Mouse (Mus musculus) embryonic facial prominence, embryonic 10.5 days (tissue): Measurements from ENCODE around the gene Edem3. TPM values are rescaled to one million over a fixed set of nuclear protein-coding genes. Genes with fewer than 3 reads are reported as not detected.

Source experiments
- DNase-seq: peaks from one replicate; pipeline ENCODE4 v3.0.0-alpha.2; 2017; ENCODE audit warnings: low spot score
- H3K27ac ChIP-seq: fragments of 300-500 bp; sonication (generic); replicated peaks from 2 replicates; pipeline ENCODE4 v1.5.1; 2016; ENCODE audit warnings: mild to moderate bottlenecking
- H3K27me3 ChIP-seq: fragments of 300-500 bp; sonication (generic); replicated peaks from 2 replicates; pipeline ENCODE4 v1.6.1; 2016; ENCODE audit warnings: low read depth, mild to moderate bottlenecking; ENCODE audit not compliant: poor library complexity, severe bottlenecking
- H3K36me3 ChIP-seq: fragments of 300-500 bp; sonication (generic); replicated peaks from 2 replicates; pipeline ENCODE4 v1.6.1; 2016; ENCODE audit warnings: mild to moderate bottlenecking, moderate library complexity
- H3K4me1 ChIP-seq: fragments of 300-500 bp; sonication (generic); 2 replicates; pipeline ENCODE4 v1.6.1; 2016
- H3K4me3 ChIP-seq: fragments of 300-500 bp; sonication (generic); 2 replicates; pipeline ENCODE4 v1.5.1; 2016; ENCODE audit warnings: mild to moderate bottlenecking, moderate library complexity
- H3K9me3 ChIP-seq: fragments of 300-500 bp; sonication (generic); 2 replicates; pipeline ENCODE4 v1.6.1; 2016; ENCODE audit warnings: mild to moderate bottlenecking
- WGBS: fragments of 180-500 bp; shearing (Covaris S2); methylation state at CpG from one replicate; pipeline ENCODE4 v1.1.7; 2016; 5-methylcytosine and 5-hydroxymethylcytosine counted together
- polyA plus RNA-seq: library from polyadenylated mRNA; unstranded; fragments of >200 nt; fragmentation: Nextera tagmentation; extraction: Ambion mirVana; gene quantifications from 2 replicates; pipeline ENCODE4 v1.2.1, GENCODE M21; 2016

The Edem3 gene
- polyA plus RNA-seq, 1 experiment from 2014 or later: 19.1 TPM

DNA sequence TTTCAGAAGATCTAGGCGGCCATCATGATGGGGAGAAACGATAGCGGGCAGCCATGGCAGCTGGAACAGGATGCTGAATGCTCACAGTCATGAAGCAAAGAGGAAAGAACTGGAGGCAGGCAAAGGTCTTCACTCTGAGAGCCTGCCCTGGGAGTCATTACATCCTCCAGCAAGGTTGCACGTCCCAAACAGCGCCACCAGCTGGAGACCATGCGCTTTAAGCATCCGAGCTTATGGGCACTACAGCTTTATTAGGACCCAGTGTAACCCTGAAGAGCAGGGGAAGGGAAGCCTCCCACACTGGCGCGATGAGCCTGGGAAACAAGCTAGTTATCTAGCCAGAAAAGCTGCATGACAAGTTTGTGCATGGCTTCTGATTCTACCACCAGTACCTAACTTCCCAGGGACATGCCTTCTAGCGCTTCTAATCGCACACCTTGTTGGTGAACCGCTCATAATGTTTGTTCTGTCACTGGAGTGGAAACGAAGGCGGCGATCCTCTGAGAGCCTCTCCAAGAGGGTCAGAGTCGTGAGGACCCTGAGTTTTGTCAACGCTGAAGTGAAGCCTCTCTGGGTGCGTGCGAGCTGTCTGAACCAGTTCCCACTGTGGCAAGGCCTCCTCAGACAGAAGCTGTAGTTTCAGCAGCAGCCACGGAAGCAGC lies 106.3 kb downstream of the Edem3 start:
- H3K9me3 ChIP-seq: no peaks in the 10 kb centered on the region
- no peak for DNase-seq
- H3K27ac ChIP-seq: no peak overlapping the region
- H3K27me3 ChIP-seq: no peaks in the 10 kb centered on the region
- H3K36me3 ChIP-seq: no peaks in the 10 kb centered on the region
- H3K4me1 ChIP-seq: 0 out of 2 replicates have a peak, but pooled peaks cover 6% of the 10 kb centered on the region
- 67% methylated on average over 20 of the region's 20 CpGs for WGBS
- no peak overlapping the region for H3K4me3 ChIP-seq

- Histone ChIP-seq H3K4me3 (no peak overlapping the region), H3K27me3 (no peaks in the 10 kb centered on the region), H3K9me3 (no peaks in the 10 kb centered on the region), H3K36me3 (no peaks in the 10 kb centered on the region), H3K27ac (no peak overlapping the region), H3K4me1 (0 out of 2 replicates have a peak, but pooled peaks cover 6% of the 10 kb centered on the region)
- no peak for DNase-seq
- 94% methylated on average over 8 of the region's 8 CpGs for WGBS
Measured at GRCm38 (mm10) chr1:151862109-151862508, 106.9 kb downstream of the Edem3 start.

DNA sequence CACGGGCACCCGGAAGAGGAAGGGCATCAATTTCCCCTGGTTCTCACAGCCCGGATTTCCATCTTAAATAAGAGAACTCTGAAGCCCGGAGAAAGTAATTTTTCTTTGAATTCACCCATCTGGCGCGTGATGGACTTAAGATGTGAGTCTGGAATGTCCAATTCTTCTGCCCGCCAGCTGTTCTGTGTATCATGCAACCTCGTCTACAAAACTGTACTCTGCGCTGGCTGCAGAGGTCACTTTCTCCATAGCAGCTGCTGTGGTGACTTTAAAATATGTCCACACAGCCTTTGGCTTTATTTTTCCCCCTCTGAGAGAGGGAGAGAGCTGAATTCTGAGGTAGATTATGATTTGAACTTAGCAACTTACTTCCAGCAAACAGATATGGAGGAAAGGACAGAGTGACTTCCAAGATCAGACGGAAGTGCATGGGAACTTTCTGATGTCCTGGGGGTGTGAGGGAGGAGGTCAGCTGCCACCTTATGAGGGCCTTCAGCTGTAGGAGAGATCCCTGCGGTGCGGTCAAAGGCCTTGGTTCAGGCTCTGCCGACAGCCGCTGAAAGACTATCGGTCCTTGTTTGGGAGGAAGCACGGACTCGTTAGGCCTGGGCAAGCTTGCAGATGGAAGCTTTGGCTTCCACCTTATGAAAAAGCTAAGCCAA lies 108.1 kb downstream of the Edem3 start:
- Histone ChIP-seq H3K27ac (no peak overlapping the region), H3K36me3 (no peaks in the 10 kb centered on the region), H3K27me3 (no peaks in the 10 kb centered on the region), H3K9me3 (no peaks in the 10 kb centered on the region), H3K4me1 (0 out of 2 replicates have a peak, but pooled peaks cover 6% of the 10 kb centered on the region), H3K4me3 (no peak overlapping the region)
- DNase-seq: no peak
- 85% methylated on average over 17 of the region's 17 CpGs for WGBS

DNA sequence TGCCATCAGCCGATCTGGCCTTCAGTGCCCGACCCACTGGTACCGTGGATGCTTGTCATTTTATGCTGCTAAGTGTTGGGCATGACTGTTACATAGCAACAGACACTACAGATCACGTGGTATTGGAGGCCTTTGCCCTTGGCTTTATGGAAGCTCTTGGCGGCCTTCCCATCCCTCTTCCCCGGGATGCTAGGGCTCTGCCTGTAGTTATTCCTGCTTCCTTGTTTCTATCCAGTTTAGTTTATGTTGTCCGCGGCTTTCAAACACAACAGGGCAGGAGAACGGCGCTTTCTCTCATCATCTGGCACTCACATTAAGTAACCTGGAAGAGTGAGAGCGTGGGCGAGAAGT lies 108.6 kb downstream of the Edem3 start:
- H3K36me3 ChIP-seq: no peaks in the 10 kb centered on the region
- H3K4me3 ChIP-seq: no peak overlapping the region
- no peak overlapping the region for H3K27ac ChIP-seq
- H3K9me3 ChIP-seq: no peaks in the 10 kb centered on the region
- no peaks in the 10 kb centered on the region for H3K27me3 ChIP-seq
- H3K4me1 ChIP-seq: 0 out of 2 replicates have a peak, but pooled peaks cover 6% of the 10 kb centered on the region
- no peak for DNase-seq
- WGBS: 93% methylated on average over 12 of the region's 12 CpGs

DNA sequence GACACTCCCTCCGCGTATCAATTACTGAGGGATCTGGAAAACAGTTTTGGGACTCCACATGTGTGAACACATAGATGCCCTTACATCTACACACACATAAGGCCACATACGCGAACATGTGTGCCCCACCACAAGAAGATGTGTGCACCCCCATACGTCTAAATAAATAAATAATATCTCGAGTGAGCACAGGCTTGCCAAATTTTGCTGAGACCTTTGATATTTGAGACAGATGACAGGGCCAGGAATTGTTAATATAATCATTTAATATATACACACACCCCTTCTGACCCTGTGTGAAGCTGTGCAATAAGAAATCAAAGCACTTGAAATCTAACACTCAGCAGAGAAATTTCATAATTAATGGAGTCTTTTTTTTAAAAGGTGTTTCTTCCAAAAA lies 109.2 kb downstream of the Edem3 start:
- no peak overlapping the region for H3K27ac ChIP-seq
- 91% methylated on average over 6 of the region's 6 CpGs for WGBS
- DNase-seq: no peak

More for the DNA sequence above, 109.2 kb downstream of the Edem3 start:
- Histone ChIP-seq H3K36me3 (no peaks in the 10 kb centered on the region), H3K4me1 (0 out of 2 replicates have a peak, but pooled peaks cover 6% of the 10 kb centered on the region), H3K27me3 (no peaks in the 10 kb centered on the region), H3K9me3 (no peaks in the 10 kb centered on the region), H3K4me3 (no peak overlapping the region)

Other genes with a start within 250 kb of the Edem3 start
- 0.53 and 1.00 TPM in 2 replicates for gene Fam129a, start 184.2 kb upstream of the Edem3 start, polyA plus RNA-seq